Mouse (Mus musculus): Measurements from ENCODE around the gene Uba2. TPM values are rescaled to one million over a fixed set of nuclear protein-coding genes. Genes with fewer than 3 reads are reported as not detected.

The Uba2 gene
- polyA plus RNA-seq, 1 experiment from 2014 or later: 50.2 TPM

- no peak for TF ChIP-seq CTCF (IDR thresholded peaks at IDR 0.05; ENCODE audit: low read depth)
- no peak for ATAC-seq
- Histone ChIP-seq H3K4me1 (replicated peaks; ENCODE audit: control insufficient read depth, insufficient read depth, low read length) (no peaks in the 10 kb centered on the region), H3K9ac (ENCODE audit: low read depth, low read length) (no peak overlapping the region), H3K36me3 (ENCODE audit: control insufficient read depth, insufficient read depth) (peaks cover 82% of the 10 kb centered on the region), H3K27me3 (replicated peaks; ENCODE audit: control insufficient read depth, insufficient read depth, low read length) (no peaks in the 10 kb centered on the region), H3K4me2 (replicated peaks; ENCODE audit: low read depth) (no peak overlapping the region), H3K9me3 (ENCODE audit: control insufficient read depth) (no peaks in the 10 kb centered on the region), H3K27ac (ENCODE audit: low read depth, low read length) (no peak overlapping the region), H3K4me3 (ENCODE audit: low read depth, low read length) (no peak overlapping the region)
- 92% methylated on average over 3 of the region's 3 CpGs for WGBS
Measured at GRCm38 (mm10) chr7:34157994-34158393, 11.4 kb downstream of the Uba2 start.

DNA sequence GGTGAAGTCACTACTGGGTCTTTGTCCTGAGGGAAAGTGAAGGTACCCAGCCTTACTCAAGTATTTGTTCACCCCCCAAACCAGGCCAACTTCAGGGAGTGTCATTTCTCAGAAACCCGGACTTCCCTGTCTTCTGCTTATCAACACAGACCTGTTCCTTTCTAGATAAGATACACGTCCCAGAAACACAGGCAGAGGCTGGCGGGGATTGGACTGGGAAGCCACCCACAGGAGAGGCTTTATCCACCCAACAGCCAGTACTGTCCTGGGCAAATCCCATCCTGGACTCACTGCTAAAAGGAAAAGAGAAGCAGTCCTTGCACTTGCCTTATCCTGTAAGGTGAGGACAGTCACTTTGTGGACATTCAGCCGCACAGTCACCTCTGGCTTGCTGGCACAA, 22.2 kb downstream of the Uba2 start:
- H3K27ac ChIP-seq (ENCODE audit: low read depth, low read length): no peak overlapping the region; the same call in 1 of the 2 replicates
- H3K4me3 ChIP-seq (ENCODE audit: low read depth, low read length): no peak overlapping the region
- TF ChIP-seq CTCF (IDR thresholded peaks at IDR 0.05; ENCODE audit: low read depth): no peak
- WGBS: 54% methylated on average over 4 of the region's 4 CpGs
- no peak for ATAC-seq
- no peaks in the 10 kb centered on the region for H3K4me1 ChIP-seq (replicated peaks; ENCODE audit: control insufficient read depth, insufficient read depth, low read length)
- no peak overlapping the region for H3K4me2 ChIP-seq (replicated peaks; ENCODE audit: low read depth)
- peaks cover 3% of the 10 kb centered on the region; the same call in 1 of the 2 replicates for H3K9me3 ChIP-seq (ENCODE audit: control insufficient read depth)
- H3K27me3 ChIP-seq (replicated peaks; ENCODE audit: control insufficient read depth, insufficient read depth, low read length): no peaks in the 10 kb centered on the region
- H3K9ac ChIP-seq (ENCODE audit: low read depth, low read length): no peak overlapping the region
- H3K36me3 ChIP-seq (ENCODE audit: control insufficient read depth, insufficient read depth): peaks cover 95% of the 10 kb centered on the region

- Histone ChIP-seq H3K36me3 (ENCODE audit: control insufficient read depth, insufficient read depth) (peaks cover 59% of the 10 kb centered on the region), H3K27me3 (replicated peaks; ENCODE audit: control insufficient read depth, insufficient read depth, low read length) (no peaks in the 10 kb centered on the region), H3K4me2 (replicated peaks; ENCODE audit: low read depth) (no peak overlapping the region), H3K4me3 (ENCODE audit: low read depth, low read length) (no peak overlapping the region), H3K9me3 (ENCODE audit: control insufficient read depth) (no peaks in the 10 kb centered on the region), H3K4me1 (replicated peaks; ENCODE audit: control insufficient read depth, insufficient read depth, low read length) (no peaks in the 10 kb centered on the region), H3K9ac (ENCODE audit: low read depth, low read length) (no peak overlapping the region), H3K27ac (ENCODE audit: low read depth, low read length) (no peak overlapping the region)
- no peak for ATAC-seq
- 95% methylated on average over 13 of the region's 13 CpGs for WGBS
- TF ChIP-seq CTCF (IDR thresholded peaks at IDR 0.05; ENCODE audit: low read depth): no peak
Measured at GRCm38 (mm10) chr7:34141123-34141522, 28.3 kb downstream of the Uba2 start.

- H3K27me3 ChIP-seq (replicated peaks; ENCODE audit: control insufficient read depth, insufficient read depth, low read length): no peaks in the 10 kb centered on the region
- no peak overlapping the region for H3K9ac ChIP-seq (ENCODE audit: low read depth, low read length)
- no peak for TF ChIP-seq CTCF (IDR thresholded peaks at IDR 0.05; ENCODE audit: low read depth)
- no peak for ATAC-seq
- 87% methylated on average over 6 of the region's 6 CpGs for WGBS
- H3K9me3 ChIP-seq (ENCODE audit: control insufficient read depth): no peaks in the 10 kb centered on the region
- no peak overlapping the region for H3K27ac ChIP-seq (ENCODE audit: low read depth, low read length)
- H3K4me2 ChIP-seq (replicated peaks; ENCODE audit: low read depth): no peak overlapping the region
- H3K4me3 ChIP-seq (ENCODE audit: low read depth, low read length): no peak overlapping the region
- H3K4me1 ChIP-seq (replicated peaks; ENCODE audit: control insufficient read depth, insufficient read depth, low read length): no peaks in the 10 kb centered on the region
- H3K36me3 ChIP-seq (ENCODE audit: control insufficient read depth, insufficient read depth): peaks cover 44% of the 10 kb centered on the region
Measured at GRCm38 (mm10) chr7:34139493-34139892, 29.9 kb downstream of the Uba2 start.

GRCm38 (mm10) chr7:34134336-34134735, 35.1 kb downstream of the Uba2 start:
- Histone ChIP-seq H3K36me3 (ENCODE audit: control insufficient read depth, insufficient read depth) (no peaks in the 10 kb centered on the region), H3K27ac (ENCODE audit: low read depth, low read length) (no peak overlapping the region), H3K4me3 (ENCODE audit: low read depth, low read length) (no peak overlapping the region), H3K4me1 (replicated peaks; ENCODE audit: control insufficient read depth, insufficient read depth, low read length) (no peaks in the 10 kb centered on the region), H3K9me3 (ENCODE audit: control insufficient read depth) (no peaks in the 10 kb centered on the region), H3K27me3 (replicated peaks; ENCODE audit: control insufficient read depth, insufficient read depth, low read length) (no peaks in the 10 kb centered on the region), H3K4me2 (replicated peaks; ENCODE audit: low read depth) (no peak overlapping the region), H3K9ac (ENCODE audit: low read depth, low read length) (no peak overlapping the region)
- WGBS: 56% methylated on average over 2 of the region's 2 CpGs
- no peak for ATAC-seq
- no peak for TF ChIP-seq CTCF (IDR thresholded peaks at IDR 0.05; ENCODE audit: low read depth)

GRCm38 (mm10) chr7:34133117-34133762, 36.2 kb downstream of the Uba2 start, which contains the start of gene Wtip:
Gene Wtip, minus strand, starts transcription at chr7:34133268.
- no peaks in the 10 kb centered on the region for H3K4me1 ChIP-seq (replicated peaks; ENCODE audit: control insufficient read depth, insufficient read depth, low read length)
- 2% methylated on average over 33 of the region's 65 CpGs for WGBS
- peak within 1 kb of the TSS; percentile 71 for H3K4me3 ChIP-seq (ENCODE audit: low read depth, low read length)
- H3K4me2 ChIP-seq (replicated peaks; ENCODE audit: low read depth): peak within 1 kb of the TSS; percentile 87
- H3K9ac ChIP-seq (ENCODE audit: low read depth, low read length): peak within 1 kb of the TSS; percentile 87
- no peak for TF ChIP-seq CTCF (IDR thresholded peaks at IDR 0.05; ENCODE audit: low read depth)
- H3K36me3 ChIP-seq (ENCODE audit: control insufficient read depth, insufficient read depth): no peaks in the 10 kb centered on the region
- no peaks in the 10 kb centered on the region for H3K9me3 ChIP-seq (ENCODE audit: control insufficient read depth)
- ATAC-seq: peak; percentile 80
- H3K27me3 ChIP-seq (replicated peaks; ENCODE audit: control insufficient read depth, insufficient read depth, low read length): no peaks in the 10 kb centered on the region
- peak within 1 kb of the TSS; percentile 75 for H3K27ac ChIP-seq (ENCODE audit: low read depth, low read length)
